Mouse (Mus musculus) midbrain, embryonic 13.5 days (tissue): ENCODE results near the gene Stk4. TPM values are rescaled to one million over a fixed set of nuclear protein-coding genes. Genes with fewer than 3 reads are reported as not detected.

ENCODE experiments used
- ATAC-seq: fragments of 200-750 bp; cut with Nextera tagmentation; 2 replicates; pipeline ENCODE4 v1.8.0; 2017; ENCODE audit warnings: mild to moderate bottlenecking, moderate TSS enrichment, moderate library complexity
- H3K27ac ChIP-seq: fragments of 300-500 bp; sonication (generic); 2 replicates; pipeline ENCODE4 v1.5.1; 2015; ENCODE audit warnings: inconsistent platforms, mild to moderate bottlenecking, moderate library complexity
- H3K27me3 ChIP-seq: fragments of 300-500 bp; sonication (generic); 2 replicates; pipeline ENCODE4 v1.6.1; 2015; ENCODE audit warnings: mild to moderate bottlenecking, inconsistent platforms
- H3K36me3 ChIP-seq: fragments of 300-500 bp; sonication (generic); 2 replicates; pipeline ENCODE4 v1.6.1; 2015; ENCODE audit warnings: mild to moderate bottlenecking, inconsistent platforms
- H3K4me1 ChIP-seq: fragments of 300-500 bp; sonication (generic); replicated peaks from 2 replicates; pipeline ENCODE4 v1.6.1; 2015; ENCODE audit warnings: inconsistent platforms
- H3K4me2 ChIP-seq: fragments of 300-500 bp; sonication (generic); replicated peaks from 2 replicates; pipeline ENCODE4 v1.6.1; 2015; ENCODE audit warnings: moderate library complexity, mild to moderate bottlenecking, inconsistent platforms
- H3K4me3 ChIP-seq: fragments of 300-500 bp; sonication (generic); replicated peaks from 2 replicates; pipeline ENCODE4 v1.5.1; 2015; ENCODE audit warnings: mild to moderate bottlenecking, inconsistent platforms
- H3K9ac ChIP-seq: fragments of 300-500 bp; sonication (generic); replicated peaks from 2 replicates; pipeline ENCODE4 v1.6.1; 2015; ENCODE audit warnings: mild to moderate bottlenecking, inconsistent platforms
- H3K9me3 ChIP-seq: fragments of 300-500 bp; sonication (generic); 2 replicates; pipeline ENCODE4 v1.6.1; 2016; ENCODE audit warnings: mild to moderate bottlenecking, inconsistent platforms
- WGBS: fragments of 180-500 bp; shearing (Covaris S2); methylation state at CpG from one replicate; pipeline ENCODE4 v1.1.7; 2015; 5-methylcytosine and 5-hydroxymethylcytosine counted together
- polyA plus RNA-seq: library from polyadenylated mRNA; unstranded; fragments of >200 nt; fragmentation: Nextera tagmentation; extraction: Ambion mirVana; gene quantifications from 2 replicates; pipeline ENCODE4 v1.2.1, GENCODE M21; 2015

The Stk4 gene
- polyA plus RNA-seq, 1 experiment from 2014 or later, result 27.0 TPM

GRCm38 (mm10) chr2:164164941-164165340, 94.8 kb downstream of the Stk4 start:
- peaks cover 51% of the 10 kb centered on the region for H3K27me3 ChIP-seq
- H3K9me3 ChIP-seq, result no peaks in the 10 kb centered on the region
- no peaks in the 10 kb centered on the region for H3K36me3 ChIP-seq
- H3K4me3 ChIP-seq, result no peak overlapping the region
- no peak overlapping the region for H3K27ac ChIP-seq
- ATAC-seq, result no peak
- peaks cover 12% of the 10 kb centered on the region for H3K4me1 ChIP-seq
- WGBS, result 94% methylated on average over 5 of the region's 5 CpGs
- no peak overlapping the region for H3K4me2 ChIP-seq
- H3K9ac ChIP-seq, result no peak overlapping the region

- ATAC-seq, result peak; percentile 65
- peak overlapping the region; percentile 55 for H3K4me2 ChIP-seq
- peak overlapping the region; percentile 40 for H3K4me3 ChIP-seq
- no peaks in the 10 kb centered on the region for H3K9me3 ChIP-seq
- WGBS, result 11% methylated on average over 89 of the region's 90 CpGs
- no peaks in the 10 kb centered on the region for H3K36me3 ChIP-seq
- H3K9ac ChIP-seq, result 0 out of 2 replicates have a peak overlapping the region, but pooled peaks have one; percentile 16
- peaks cover 31% of the 10 kb centered on the region for H3K4me1 ChIP-seq
- no peak overlapping the region for H3K27ac ChIP-seq
- peaks cover 76% of the 10 kb centered on the region for H3K27me3 ChIP-seq
Observed at GRCm38 (mm10) chr2:164167752-164168570, 97.8 kb downstream of the Stk4 start.

GRCm38 (mm10) chr2:164168571-164168946, 98.4 kb downstream of the Stk4 start:
- 9% methylated on average over 42 of the region's 42 CpGs for WGBS
- no peaks in the 10 kb centered on the region for H3K36me3 ChIP-seq
- peaks cover 79% of the 10 kb centered on the region for H3K27me3 ChIP-seq
- no peak overlapping the region for H3K9ac ChIP-seq
- peaks cover 31% of the 10 kb centered on the region for H3K4me1 ChIP-seq
- H3K4me2 ChIP-seq, result peak overlapping the region; percentile 55
- H3K9me3 ChIP-seq, result no peaks in the 10 kb centered on the region
- H3K4me3 ChIP-seq, result peak overlapping the region; percentile 40
- ATAC-seq, result peak; percentile 37; the same call in 1 of the 2 replicates
- no peak overlapping the region for H3K27ac ChIP-seq

- H3K4me1 ChIP-seq, result peaks cover 31% of the 10 kb centered on the region
- peak overlapping the region; percentile 37 for H3K4me3 ChIP-seq
- no peak overlapping the region for H3K27ac ChIP-seq
- no peaks in the 10 kb centered on the region for H3K9me3 ChIP-seq
- WGBS, result 2% methylated on average over 11 of the region's 11 CpGs
- H3K36me3 ChIP-seq, result no peaks in the 10 kb centered on the region
- peak overlapping the region; percentile 64 for H3K4me2 ChIP-seq
- H3K27me3 ChIP-seq, result peaks cover 79% of the 10 kb centered on the region
- H3K9ac ChIP-seq, result 0 out of 2 replicates have a peak overlapping the region, but pooled peaks have one; percentile 53
- no peak for ATAC-seq
Observed at GRCm38 (mm10) chr2:164170326-164170725, 100.2 kb downstream of the Stk4 start.

GRCm38 (mm10) chr2:164170902-164171301, 100.8 kb downstream of the Stk4 start, which contains the start of gene Kcns1:
Gene Kcns1 (minus strand): TSS chr2:164171113.
- 2% methylated on average over 24 of the region's 29 CpGs for WGBS
- ATAC-seq, result 0 out of 2 replicates have a peak, but pooled peaks have one; percentile 17
- peak within 1 kb of the TSS; percentile 53; the same call in 1 of the 2 replicates for H3K9ac ChIP-seq
- H3K27ac ChIP-seq, result no peak within 1 kb of the TSS
- H3K27me3 ChIP-seq, result peaks cover 74% of the 10 kb centered on the region
- no peaks in the 10 kb centered on the region for H3K36me3 ChIP-seq
- peak within 1 kb of the TSS; percentile 64 for H3K4me2 ChIP-seq
- peak within 1 kb of the TSS; percentile 37 for H3K4me3 ChIP-seq
- no peaks in the 10 kb centered on the region for H3K9me3 ChIP-seq
- peaks cover 31% of the 10 kb centered on the region for H3K4me1 ChIP-seq

GRCm38 (mm10) chr2:164173394-164173793, 103.3 kb downstream of the Stk4 start:
- Histone ChIP-seq H3K27me3 (peaks cover 52% of the 10 kb centered on the region), H3K4me3 (no peak overlapping the region), H3K36me3 (no peaks in the 10 kb centered on the region), H3K9me3 (no peaks in the 10 kb centered on the region), H3K4me1 (peaks cover 23% of the 10 kb centered on the region), H3K9ac (no peak overlapping the region), H3K27ac (no peak overlapping the region), H3K4me2 (no peak overlapping the region)
- ATAC-seq, result no peak
- WGBS, result 76% methylated on average over 3 of the region's 3 CpGs

- ATAC-seq, result no peak
- Histone ChIP-seq H3K9ac (no peak overlapping the region), H3K4me1 (peaks cover 20% of the 10 kb centered on the region), H3K4me2 (no peak overlapping the region), H3K9me3 (no peaks in the 10 kb centered on the region), H3K27me3 (peaks cover 38% of the 10 kb centered on the region), H3K4me3 (no peak overlapping the region), H3K27ac (no peak overlapping the region), H3K36me3 (no peaks in the 10 kb centered on the region)
- WGBS, result 81% methylated on average over 8 of the region's 8 CpGs
Observed at GRCm38 (mm10) chr2:164174649-164175395, 104.7 kb downstream of the Stk4 start.

- peaks cover 28% of the 10 kb centered on the region for H3K27me3 ChIP-seq
- H3K4me1 ChIP-seq, result peaks cover 10% of the 10 kb centered on the region
- 79% methylated on average over 3 of the region's 3 CpGs for WGBS
- no peak overlapping the region for H3K27ac ChIP-seq
- H3K9ac ChIP-seq, result no peak overlapping the region
- no peak overlapping the region for H3K4me3 ChIP-seq
- H3K9me3 ChIP-seq, result no peaks in the 10 kb centered on the region
- no peak for ATAC-seq
- H3K36me3 ChIP-seq, result no peaks in the 10 kb centered on the region
- no peak overlapping the region for H3K4me2 ChIP-seq
Observed at GRCm38 (mm10) chr2:164175850-164176249, 105.7 kb downstream of the Stk4 start.

GRCm38 (mm10) chr2:164177831-164178230, 107.7 kb downstream of the Stk4 start:
- Histone ChIP-seq H3K4me3 (no peak overlapping the region), H3K27me3 (peaks cover 13% of the 10 kb centered on the region), H3K27ac (no peak overlapping the region), H3K9ac (no peak overlapping the region), H3K9me3 (no peaks in the 10 kb centered on the region), H3K4me2 (no peak overlapping the region), H3K36me3 (no peaks in the 10 kb centered on the region), H3K4me1 (no peaks in the 10 kb centered on the region)
- WGBS, result 92% methylated on average over 5 of the region's 5 CpGs
- no peak for ATAC-seq

GRCm38 (mm10) chr2:164180124-164180523, 110.0 kb downstream of the Stk4 start:
- Histone ChIP-seq H3K36me3 (no peaks in the 10 kb centered on the region), H3K4me1 (peaks cover 5% of the 10 kb centered on the region; the same call in 1 of the 2 replicates), H3K4me3 (no peak overlapping the region), H3K27ac (no peak overlapping the region), H3K4me2 (no peak overlapping the region), H3K9me3 (no peaks in the 10 kb centered on the region), H3K27me3 (0 out of 2 replicates have a peak, but pooled peaks cover 3% of the 10 kb centered on the region), H3K9ac (no peak overlapping the region)
- 35% methylated on average over 3 of the region's 3 CpGs for WGBS
- ATAC-seq, result no peak

- no peak for ATAC-seq
- Histone ChIP-seq H3K4me1 (peaks cover 5% of the 10 kb centered on the region; the same call in 1 of the 2 replicates), H3K36me3 (no peaks in the 10 kb centered on the region), H3K27me3 (0 out of 2 replicates have a peak, but pooled peaks cover 3% of the 10 kb centered on the region), H3K9me3 (no peaks in the 10 kb centered on the region), H3K4me3 (no peak overlapping the region), H3K9ac (no peak overlapping the region), H3K4me2 (no peak overlapping the region), H3K27ac (no peak overlapping the region)
- 93% methylated on average over 4 of the region's 4 CpGs for WGBS
Observed at GRCm38 (mm10) chr2:164180770-164181169, 110.6 kb downstream of the Stk4 start.
